Mouse (Mus musculus) mature B cell (primary cell): ENCODE measurements around the gene Nkx3-2.

Source experiments
- in situ Hi-C: fragments of 300-500 bp; cut with MboI; formaldehyde crosslinking; loops from 2 replicates; pipeline ENCODE4 v1.14.3; 2019

Gene Nkx3-2

DNA sequence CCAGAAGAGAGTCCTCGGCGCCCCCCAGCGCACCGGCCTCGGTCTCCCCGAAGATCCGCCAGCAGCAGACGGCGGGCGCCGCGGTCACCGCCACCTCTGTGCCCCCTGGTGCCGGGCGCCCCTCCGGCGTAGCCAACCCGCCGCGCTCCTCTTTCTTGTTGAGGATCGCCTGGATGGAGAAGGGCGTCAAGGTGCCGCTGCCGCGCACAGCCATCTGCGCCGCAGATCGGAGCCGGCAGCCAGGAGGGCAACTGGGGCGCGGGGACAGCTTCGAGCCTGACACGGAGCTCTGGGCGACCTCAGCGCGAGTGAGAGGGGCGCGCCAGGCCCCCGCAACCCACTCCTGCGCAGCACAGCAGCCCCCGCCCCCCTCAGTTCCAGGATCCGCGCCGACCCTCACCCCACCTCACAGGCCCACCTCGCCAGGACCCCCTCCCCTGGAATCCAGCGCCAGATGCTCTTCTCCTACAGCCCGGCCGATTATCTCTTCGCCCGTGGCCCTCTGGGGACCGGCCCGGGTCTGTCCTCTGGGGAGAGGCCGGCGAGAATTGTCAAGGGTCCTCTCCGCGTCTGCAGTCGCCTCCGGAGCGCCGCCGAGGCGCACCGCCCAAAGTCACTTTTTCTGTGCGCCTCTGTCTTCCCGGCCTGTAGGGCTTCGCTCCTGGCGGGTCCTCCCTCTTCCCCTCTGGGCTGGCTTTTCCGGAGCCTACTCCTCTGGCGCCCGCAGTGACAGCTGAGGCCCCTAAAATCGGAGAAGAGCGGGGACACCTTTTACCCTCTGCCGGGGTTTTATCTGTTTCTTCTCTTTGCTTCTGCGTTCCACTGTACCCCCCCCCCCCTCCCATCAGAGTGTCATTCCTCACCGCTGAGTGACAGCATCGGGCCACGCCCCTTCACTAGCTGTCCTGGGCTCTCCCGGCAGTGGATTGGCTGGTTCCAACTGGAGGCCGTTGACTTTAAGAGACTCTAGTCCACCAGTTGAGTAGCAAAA, at the start of gene Nkx3-2:
TSS of gene Nkx3-2 (minus strand) at position 771 of the 991 bp plus-strand sequence.
- in situ Hi-C loops = loop anchor here (25.0 kb wide), 1 partner anchor 702 kb away; no protein-coding TSS in a partner anchor

DNA sequence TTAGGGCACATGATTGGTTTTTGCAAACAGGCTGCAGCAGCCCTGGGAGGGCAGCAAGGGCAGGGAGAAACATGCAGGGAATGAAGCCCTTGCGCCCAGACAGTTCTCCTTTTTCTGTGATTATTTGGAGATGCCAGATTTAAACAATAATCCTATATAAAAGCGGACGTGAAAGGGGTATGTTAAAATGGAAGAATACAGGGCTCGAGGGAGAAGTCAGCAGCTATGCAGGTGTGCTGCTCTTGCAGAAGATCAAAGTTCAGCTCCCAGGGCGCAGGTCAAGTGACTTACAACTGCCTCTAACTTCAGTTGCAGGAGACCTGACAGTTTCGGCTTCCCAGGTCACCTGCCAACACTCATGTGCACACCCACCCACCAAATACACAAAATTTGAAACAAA, 48.2 kb upstream of the Nkx3-2 start:
- in situ Hi-C loops = no loop called here

DNA sequence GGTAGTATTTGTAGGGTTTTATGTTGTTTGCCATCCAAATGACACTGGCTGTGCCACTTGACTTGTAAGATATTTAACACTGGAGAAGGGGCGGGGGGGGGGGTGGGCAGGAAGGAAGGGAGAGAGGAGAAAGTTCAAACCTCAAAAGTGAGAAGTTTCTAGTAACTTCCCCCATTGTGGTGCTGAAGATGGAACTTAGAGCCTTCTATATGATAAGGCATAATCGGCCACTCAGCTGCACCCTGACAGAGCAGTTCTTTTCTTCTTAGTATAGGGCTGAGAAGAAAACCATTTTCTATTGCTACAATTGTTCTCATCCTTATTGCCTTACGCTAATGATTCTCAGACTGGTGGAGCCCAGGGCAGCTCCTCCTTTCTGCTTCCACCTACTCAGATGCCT, 47.0 kb upstream of the Nkx3-2 start:
- in situ Hi-C loops = no loop called here

DNA sequence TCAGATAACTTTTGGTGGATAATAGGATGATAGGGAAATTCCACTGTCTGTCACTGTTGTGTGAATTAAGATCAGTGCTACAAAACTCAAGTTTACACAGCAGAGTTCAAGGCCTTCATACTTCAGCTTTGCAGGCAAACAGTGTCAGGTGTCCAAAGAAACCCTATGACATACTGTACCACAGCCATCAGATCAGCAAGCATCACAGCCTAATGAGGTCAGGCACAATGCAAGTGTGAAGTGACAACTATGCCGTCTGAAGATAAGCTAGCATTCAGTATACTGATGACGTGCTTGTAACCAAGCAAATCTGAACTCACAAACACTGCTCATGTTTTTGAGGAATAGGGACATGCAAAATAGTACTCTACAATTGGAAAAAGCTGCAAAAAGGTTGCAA, 43.1 kb upstream of the Nkx3-2 start:
- in situ Hi-C loops = no loop called here

DNA sequence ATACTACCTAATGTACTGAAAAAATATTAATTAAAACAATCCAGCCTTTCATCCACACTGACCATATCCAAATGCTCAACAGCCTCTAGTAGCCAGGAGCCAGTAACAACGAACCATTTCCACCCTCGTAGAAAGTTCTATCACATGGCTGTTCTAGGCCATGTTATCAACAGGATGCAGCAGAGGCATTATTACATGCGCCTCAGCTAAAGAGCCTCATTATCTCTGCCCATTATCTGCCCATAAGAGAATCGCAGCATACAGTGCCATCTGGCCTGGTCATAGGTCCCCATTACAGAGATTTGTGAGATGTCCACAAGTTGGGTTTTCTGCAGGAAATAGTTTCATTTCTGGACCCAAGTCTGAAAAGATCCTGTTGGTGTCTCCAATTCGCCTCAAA, 41.9 kb upstream of the Nkx3-2 start:
- in situ Hi-C loops = no loop called here

DNA sequence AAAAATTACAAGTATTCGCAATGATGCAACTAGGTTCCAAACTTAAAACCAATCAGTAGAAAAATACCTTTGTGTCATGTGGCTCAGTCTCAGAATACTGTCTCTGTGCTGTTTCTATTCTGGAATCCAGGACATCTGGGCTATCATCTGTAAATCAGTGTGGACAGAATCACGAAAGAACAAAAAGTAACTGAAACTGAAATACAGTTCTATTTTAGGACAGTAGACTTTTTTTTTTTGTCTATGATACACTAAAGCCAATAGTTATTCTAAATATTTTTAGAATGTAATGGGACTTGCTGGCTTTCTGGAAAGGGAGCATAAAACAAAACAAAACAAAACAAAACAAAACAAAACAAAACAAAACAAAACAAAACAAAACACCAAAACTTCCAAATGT, 40.8 kb upstream of the Nkx3-2 start:
- in situ Hi-C loops = no loop called here

DNA sequence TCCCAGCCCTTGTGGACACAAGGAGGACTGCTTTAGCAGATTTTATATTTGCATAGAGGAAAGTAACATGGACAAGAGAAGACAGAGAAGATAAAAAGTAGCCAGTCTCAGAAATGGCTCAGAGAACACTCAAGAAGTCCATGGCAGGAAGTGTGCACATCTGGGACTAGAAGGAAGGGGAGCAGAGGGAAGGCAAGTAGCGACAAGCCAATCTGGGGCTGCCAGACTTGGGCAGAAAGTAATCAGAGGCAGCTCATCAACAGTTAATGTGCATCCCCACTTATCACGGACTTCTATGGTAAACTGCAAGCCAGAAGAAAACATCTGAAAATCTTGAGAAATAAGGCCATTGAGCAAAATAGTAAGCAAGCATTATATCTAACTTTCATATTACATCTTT, 40.3 kb upstream of the Nkx3-2 start:
- in situ Hi-C loops = no loop called here

DNA sequence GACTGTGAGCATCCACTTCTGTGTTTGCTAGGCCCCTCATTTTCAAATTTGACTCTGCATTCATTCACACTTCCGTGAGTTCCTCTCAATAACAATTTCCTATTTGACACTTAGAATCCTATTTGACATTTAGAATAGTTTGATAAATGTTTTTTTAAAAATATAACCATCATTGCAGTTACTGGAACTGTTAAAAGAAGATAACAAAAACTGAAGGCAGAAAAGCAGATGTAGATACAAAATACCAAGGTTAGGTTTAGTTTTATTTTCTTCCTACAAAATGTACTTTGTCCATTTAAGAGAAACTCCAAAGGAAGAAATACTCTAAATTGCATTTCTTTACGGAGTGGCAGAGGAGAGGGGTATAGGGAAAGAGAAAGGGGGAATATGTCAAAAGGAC, 37.3 kb upstream of the Nkx3-2 start:
- in situ Hi-C loops = no loop called here

DNA sequence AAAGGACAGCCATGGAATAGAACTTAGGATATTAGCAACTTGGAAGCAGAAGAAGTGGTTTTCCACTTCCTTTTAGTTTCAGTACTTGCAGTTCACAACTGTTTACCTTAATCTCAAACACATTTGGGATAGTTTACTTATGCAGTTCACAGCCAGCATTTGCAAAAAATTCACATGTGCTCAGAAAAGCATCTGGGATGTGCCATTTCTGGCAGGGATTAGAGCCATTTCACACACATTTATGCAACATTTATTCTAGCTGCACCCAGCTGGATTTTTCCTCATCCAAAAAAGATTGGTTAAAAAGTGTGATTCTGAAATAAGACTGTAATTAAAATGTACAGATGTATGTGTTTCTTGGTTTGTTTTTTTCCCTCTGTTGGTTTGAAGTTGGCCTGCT, 30.1 kb upstream of the Nkx3-2 start:
- in situ Hi-C loops = no loop called here

DNA sequence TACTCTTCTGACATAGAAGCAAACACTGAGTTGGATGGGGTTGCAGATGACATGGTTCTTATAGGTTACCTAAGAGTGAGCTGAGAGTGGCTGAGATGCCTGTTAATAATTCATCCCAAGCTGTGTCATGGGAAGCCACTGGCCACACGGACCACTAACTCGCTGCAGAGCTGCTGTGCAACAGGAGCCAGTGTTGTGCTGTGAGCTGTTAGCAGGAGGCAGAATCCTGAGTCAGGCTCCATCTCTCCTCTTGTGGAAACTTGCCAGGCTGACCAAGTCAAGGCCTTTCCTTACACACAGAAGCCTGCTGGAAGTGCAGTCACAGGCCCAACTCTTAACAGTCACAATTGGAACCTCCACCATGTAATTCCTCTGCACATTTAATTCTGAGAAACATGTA, 26.2 kb upstream of the Nkx3-2 start:
- in situ Hi-C loops = no loop called here

DNA sequence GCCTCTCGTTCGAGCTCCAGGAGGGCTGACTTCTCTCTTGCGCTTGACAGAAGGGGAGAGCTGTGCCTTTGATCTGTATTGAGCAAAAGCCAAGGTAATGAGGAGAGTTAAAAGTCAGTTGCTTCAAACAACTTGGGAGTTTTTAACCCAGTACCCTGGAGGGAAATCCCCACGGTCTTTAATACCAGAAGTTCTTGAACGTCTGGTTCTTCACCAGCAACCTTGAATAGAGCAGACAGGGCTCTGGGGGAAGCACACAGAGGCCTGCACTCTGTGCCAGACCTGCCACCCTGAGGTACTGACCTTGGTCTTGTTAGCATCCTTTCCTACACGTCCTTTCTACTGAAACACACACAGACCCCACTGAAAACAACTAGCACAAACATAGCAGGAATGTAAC, 24.6 kb upstream of the Nkx3-2 start:
- in situ Hi-C loops = no loop called here

DNA sequence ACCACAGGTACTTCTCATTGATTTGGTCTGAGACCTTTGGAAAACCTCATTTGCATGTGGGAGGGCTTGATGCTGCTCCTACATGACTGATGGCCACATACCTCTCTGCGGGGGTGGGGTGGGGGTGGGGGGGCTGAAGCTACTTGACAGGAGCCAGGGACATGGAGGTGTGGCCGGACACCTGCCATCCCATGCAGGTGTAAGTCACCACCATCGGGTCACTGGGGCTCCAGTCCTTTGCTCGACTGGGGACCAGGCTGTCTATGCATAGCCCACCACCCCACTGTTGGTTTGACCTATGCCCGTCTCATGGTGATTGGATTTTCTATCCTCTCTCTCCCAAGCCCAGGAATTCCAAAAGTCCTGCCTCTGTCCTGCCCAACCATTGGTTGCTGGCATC, 17.6 kb upstream of the Nkx3-2 start:
- in situ Hi-C loops = no loop called here

DNA sequence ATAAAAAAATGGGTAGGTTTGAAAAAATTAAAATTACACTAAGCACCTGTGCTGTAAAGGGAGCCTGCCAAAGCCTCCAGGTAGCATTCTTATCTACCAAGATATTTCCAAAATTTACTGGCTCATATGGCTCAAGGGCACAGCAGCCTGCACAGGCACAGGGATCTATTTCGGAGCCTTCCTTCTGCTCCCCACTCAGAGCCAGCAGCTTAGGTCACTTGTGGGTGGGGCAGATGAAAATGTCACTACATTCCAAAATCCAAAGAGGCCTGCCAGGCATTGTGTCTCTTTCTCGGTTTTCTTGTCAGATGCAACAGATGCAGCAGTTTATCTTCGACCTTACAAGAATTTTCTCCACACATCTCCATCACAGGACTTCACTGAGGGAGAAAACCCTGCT, 15.7 kb upstream of the Nkx3-2 start:
- in situ Hi-C loops = no loop called here

DNA sequence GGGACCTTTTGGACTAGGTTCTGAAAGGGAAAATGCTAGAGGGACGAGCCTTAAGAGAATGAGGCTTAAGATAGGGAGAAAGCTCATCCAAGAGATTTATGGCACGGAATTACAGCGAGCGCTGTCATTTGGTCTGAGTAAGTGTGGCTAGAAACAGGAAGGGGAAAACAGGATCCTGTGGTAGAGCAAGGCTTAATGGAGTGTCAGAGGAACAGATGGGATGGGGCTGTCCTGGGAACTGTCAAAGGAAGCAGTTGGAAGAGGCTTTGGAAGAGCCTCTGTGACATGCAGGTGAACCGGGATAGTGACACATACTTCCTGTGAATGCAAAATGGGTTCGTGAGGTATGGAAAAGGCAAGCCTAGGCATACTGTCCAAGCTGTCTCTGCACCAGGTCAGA, 11.4 kb upstream of the Nkx3-2 start:
- in situ Hi-C loops = no loop called here

DNA sequence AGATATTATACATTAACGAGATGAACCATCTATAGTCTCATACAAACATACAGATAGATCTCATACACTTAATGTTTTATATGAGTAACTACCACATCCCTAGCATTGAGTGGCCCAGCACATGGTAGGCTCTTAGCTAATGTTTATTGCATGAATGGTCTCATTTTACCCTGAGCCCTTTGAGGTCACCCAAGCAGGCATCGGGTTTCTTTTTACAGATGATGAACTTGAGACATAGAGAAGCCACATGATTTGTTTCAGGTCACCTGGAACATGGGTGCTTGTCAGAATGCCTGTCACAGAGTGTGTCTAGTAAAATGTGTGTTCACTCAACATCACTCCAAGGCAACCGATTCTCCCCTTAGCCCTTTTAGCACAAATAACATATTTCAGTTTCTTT, 11.0 kb upstream of the Nkx3-2 start:
- in situ Hi-C loops = no loop called here

DNA sequence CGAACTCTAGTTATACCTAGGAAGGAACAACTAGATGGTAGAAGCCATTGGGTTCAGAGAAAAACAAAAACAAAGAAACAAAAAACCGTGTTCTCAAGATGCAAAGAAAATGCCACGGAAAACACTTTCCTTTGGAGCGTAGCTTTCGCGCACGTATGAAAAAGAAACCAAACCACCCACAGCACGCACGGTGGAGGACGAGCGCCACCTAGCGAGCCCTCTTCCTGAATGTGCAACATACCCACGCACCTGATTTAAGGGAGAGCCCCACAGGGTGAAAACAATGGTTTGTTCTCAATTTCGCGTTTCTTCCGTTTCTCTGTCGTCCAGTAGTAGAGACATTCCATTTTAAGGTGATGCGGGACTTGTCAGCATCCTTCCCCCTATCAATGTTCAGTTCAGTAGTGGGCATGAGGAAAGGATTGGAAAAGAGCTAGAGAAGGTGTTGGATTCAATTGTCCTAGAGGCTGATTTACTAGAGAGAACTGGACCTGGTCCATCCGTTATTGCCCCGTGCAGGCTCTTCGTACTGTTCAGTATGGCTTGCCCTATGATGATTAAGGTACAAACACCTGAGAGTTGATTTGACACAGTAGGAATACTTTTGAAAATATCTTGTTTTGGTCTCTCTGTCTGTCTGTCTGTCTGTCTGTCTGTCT, 4.2 kb upstream of the Nkx3-2 start:
- in situ Hi-C loops = loop anchor here (25.0 kb wide), 1 partner anchor 706 kb away; no protein-coding TSS in a partner anchor

DNA sequence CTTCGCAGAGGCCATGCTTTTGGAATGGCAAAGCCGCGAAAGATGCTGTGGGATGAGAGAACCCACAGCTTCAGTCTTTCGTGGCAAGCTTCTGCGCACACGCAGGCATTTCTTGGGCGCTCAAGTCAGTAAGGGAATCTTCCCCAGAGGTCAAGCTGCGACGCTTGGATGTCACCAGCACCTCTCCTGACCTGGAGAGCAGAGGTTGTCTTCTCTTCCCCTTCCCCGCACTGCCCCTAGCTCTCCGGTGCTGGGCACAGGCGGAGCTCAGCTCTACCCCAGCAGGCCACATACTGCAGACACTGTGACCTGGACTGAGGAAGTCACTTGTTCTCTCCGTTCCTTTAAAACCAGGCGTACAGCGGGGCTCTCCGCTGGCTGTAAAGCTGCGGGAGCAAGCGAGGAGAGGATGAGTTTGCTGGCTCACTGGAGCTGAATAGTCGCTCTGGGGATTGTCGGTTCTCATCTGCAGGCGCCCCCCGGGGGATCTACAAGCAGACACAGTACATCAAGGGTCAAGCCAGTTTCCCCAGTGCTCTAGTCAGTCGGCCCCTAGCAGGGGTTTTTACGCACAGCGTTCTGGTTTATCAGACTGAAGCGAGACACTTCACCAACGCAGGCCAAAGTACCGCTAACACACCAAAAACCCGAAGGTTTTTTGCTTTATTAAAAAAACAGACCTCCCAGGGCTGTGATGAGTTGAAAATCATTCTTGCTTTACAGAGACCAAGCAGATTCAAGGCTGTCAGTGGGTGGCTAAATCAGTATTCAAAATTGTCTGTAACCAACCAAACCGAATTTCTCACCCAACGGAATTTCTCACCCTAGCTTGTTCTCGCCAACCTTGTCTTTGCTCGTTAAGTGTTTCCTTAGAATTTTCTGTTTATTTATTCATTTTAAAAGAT, 3.2 kb upstream of the Nkx3-2 start:
- in situ Hi-C loops = loop anchor here (25.0 kb wide), 1 partner anchor 705 kb away; no protein-coding TSS in a partner anchor

DNA sequence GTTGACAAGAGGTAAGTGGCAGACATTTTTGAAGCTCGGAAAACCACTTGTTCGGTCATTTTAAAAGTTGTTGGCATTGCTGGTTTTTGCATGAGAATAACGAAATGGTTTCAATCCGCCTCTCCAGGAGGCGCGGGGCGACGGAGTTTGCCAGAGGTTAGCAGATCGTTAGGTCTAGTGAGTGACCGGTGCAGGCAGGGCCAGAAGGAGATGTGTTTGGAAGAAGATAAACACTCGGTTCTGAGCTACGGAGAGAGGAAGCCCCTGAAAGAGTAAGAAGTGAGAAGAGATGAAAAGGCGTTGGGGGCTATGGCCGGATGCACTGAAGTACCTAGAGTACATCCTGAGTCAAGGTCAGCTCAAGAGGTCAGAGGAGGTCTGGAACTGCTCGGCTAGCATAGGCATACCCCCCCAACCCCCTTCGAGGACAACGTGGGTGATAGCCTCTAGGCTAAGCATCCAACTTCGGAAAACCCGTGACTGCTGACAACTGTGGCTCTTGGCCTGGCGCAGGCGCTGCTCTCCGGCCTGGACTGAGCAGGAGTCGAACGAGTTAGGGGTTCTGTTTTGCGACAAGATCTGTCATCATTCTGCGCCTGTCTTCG, 2.2 kb upstream of the Nkx3-2 start:
- in situ Hi-C loops = loop anchor here (25.0 kb wide), 1 partner anchor 704 kb away; no protein-coding TSS in a partner anchor

DNA sequence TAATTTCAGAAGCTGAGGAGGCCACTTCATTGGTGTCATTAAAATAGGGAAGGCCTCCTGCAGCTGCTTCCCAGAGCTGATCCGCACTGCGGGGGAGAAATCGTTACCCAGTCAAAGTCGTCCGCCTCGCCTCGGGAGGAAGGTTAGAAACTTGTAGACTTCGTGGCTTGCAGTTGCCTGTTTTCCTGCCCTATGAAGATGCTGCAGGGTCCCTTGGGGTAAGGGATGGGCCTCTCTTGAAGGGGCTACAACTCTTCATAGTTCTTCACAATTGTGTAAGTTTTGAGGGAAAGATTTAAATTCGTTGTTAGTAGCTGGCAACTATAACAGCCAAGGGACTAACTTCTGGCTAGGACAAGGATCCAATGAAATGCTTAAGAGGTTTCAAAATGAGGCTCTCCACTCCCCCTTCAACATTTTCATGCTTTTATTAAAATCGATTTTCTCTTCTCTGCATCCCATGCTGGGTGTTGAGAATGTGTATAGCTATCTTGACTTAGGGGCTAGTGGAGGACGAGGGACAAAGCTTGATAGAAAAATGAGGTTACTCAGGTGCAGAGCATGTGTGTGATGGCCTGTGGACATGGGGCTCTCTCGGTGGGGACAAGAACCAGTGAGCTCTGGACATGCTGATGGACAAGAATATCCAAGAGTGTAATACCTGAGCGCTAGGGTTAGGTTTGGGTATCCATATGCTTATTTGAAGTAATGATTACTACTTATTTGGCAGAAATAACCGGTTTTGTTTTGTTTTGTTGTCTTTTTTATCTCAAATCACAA, 1.5 kb upstream of the Nkx3-2 start:
- in situ Hi-C loops = loop anchor here (25.0 kb wide), 1 partner anchor 704 kb away; no protein-coding TSS in a partner anchor

DNA sequence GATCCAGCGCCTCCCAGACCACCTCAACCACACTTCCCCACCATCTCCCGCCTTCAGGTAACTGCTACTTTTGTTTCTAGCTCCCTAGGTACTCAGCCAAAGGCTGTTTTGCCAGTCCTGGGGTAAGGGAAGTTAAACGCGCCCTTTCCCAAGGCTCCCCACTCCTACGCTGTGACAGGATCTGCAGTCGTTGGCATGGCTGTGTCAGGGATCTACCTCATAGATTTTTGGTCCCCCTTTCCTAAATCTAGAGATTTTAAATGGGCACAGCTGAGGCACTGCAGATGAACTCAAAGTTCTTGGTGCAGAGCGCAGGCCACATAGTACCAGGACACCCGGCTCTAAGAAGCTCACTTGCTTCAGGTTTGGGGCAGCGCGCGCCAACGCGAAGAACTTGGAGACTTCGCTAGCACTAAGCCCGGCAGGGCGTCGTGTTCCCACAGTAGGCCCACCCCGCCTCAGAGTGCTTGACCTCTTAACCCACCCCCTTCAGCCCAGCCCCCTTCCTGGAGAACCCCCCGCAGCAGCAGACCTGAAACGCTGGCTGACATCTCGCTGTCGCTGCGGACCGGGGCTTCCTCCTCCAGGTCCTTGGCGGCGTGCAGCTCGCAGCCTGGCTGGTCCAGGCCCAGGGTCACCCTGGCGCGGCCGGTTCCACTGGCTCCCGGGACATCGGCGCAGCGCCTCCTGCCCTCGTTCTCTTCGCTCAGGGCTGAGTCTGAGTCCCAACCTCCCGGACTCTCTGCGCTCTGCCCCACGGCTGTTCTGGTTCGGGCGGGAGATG, 1.2 kb downstream of the Nkx3-2 start:
- in situ Hi-C loops = loop anchor here (25.0 kb wide), 1 partner anchor 701 kb away; no protein-coding TSS in a partner anchor
